Mouse (Mus musculus) heart, adult 2 months (tissue): ENCODE results near the gene Gm853.

ENCODE experiments used
- CTCF ChIP-seq: fragments of 200-600 bp; IDR thresholded peaks from 2 replicates; pipeline ENCODE4 v1.8.1; 2022; ENCODE audit warnings: antibody characterized with exemption, mild to moderate bottlenecking, moderate library complexity
- EP300 ChIP-seq: fragments of 200-500 bp; IDR thresholded peaks from 2 replicates; pipeline ENCODE4 v1.6.1; 2011; ENCODE audit warnings: low read depth, low read length, control low read depth; ENCODE audit not compliant: insufficient read depth
- POLR2A ChIP-seq: fragments of 200-500 bp; IDR thresholded peaks from 2 replicates; pipeline ENCODE4 v1.6.1; 2011; ENCODE audit warnings: mild to moderate bottlenecking, low read depth, low read length, control low read depth; ENCODE audit not compliant: insufficient read depth

DNA sequence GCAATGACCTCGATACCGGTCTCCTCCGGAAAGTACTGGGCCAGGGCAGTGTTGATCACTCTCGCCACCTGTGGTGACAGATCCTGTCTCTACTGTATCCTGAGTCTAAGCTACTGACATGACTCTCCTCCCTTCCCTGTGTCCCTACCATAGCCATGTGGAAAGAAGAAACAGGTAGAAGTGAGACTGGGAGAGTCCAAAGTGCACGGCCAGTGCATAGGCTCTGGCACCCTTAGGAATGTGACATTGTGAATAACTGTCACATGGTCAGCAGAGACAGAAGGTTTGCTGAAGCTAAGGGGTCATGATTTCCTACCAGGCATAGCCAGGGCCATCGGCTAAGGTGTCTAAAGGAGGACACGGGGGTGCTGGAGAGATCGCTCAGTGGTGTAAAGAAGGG, 6.8 kb downstream of the Gm853 start:
- TF ChIP-seq CTCF: no peak
- no peak for TF ChIP-seq POLR2A
- TF ChIP-seq EP300: no peak
